Mouse (Mus musculus) cerebellum, adult 2 months (tissue): ENCODE results near the gene Gm17949. TPM values are rescaled to one million over a fixed set of nuclear protein-coding genes. Genes with fewer than 3 reads are reported as not detected.

ENCODE experiments used
- DNase-seq, 2 experiments: peaks; one replicate each; pipeline ENCODE4 v3.0.0; 2021
- H3K27ac ChIP-seq: fragments of 200-500 bp; 2 replicates; pipeline ENCODE4 v1.5.1; 2012; ENCODE audit warnings: low read length, control low read depth, inconsistent platforms; ENCODE audit not compliant: insufficient read depth
- H3K27me3 ChIP-seq: fragments of 200-500 bp; 2 replicates; pipeline ENCODE4 v1.6.1; 2012; ENCODE audit warnings: inconsistent platforms, mild to moderate bottlenecking, low read length, moderate library complexity; ENCODE audit not compliant: control insufficient read depth, insufficient read depth
- H3K4me1 ChIP-seq: fragments of 200-500 bp; 2 replicates; pipeline ENCODE4 v1.6.1; 2011; ENCODE audit warnings: low read length; ENCODE audit not compliant: control insufficient read depth, insufficient read depth
- H3K4me3 ChIP-seq: fragments of 200-500 bp; replicated peaks from 2 replicates; pipeline ENCODE3; 2011; ENCODE audit warnings: mild to moderate bottlenecking, low read depth, low read length, control low read depth; ENCODE audit not compliant: insufficient read depth
- CTCF ChIP-seq: fragments of 200-500 bp; IDR thresholded peaks from 2 replicates; pipeline ENCODE4 v1.5.1; 2011; ENCODE audit warnings: low read depth, mild to moderate bottlenecking, control low read depth, low read length, moderate library complexity, borderline replicate concordance; ENCODE audit not compliant: insufficient read depth
- POLR2A ChIP-seq: fragments of 200-500 bp; IDR thresholded peaks from 2 replicates; pipeline ENCODE4 v1.6.1; 2011; ENCODE audit warnings: low read length, control low read depth, borderline replicate concordance; ENCODE audit not compliant: insufficient read depth
- WGBS: fragments of 180-500 bp; shearing (Covaris S2); methylation state at CpG from one replicate; pipeline ENCODE4 v1.1.7; 2018; 5-methylcytosine and 5-hydroxymethylcytosine counted together
- polyA plus RNA-seq: library from polyadenylated mRNA; depleted of rRNA; stranded (reverse); fragments of >200 nt; gene quantifications from 2 replicates; pipeline ENCODE4 v1.2.3, GENCODE M21; 2012

Gm17949 gene
- polyA plus RNA-seq, 1 experiment = 0.34 TPM

- under 1% methylated on average over 39 of the region's 45 CpGs for WGBS
- peak within 1 kb of the TSS; percentile 84 for H3K27ac ChIP-seq
- DNase-seq = peak; percentile 77
- peaks cover 12% of the 10 kb centered on the region for H3K4me1 ChIP-seq
- H3K27me3 ChIP-seq = no peaks in the 10 kb centered on the region
- TF ChIP-seq POLR2A (no peak), CTCF (no peak)
- peak within 1 kb of the TSS; percentile 93 for H3K4me3 ChIP-seq
Observed at GRCm38 (mm10) chr17:57059486-57059977, 48.3 kb downstream of the Gm17949 start, which contains the start of gene Slc25a23. TSS of gene Slc25a23 (minus strand) at chr17:57059863.

GRCm38 (mm10) chr17:57060231-57060801 is 49.0 kb downstream of the Gm17949 start:
- TF ChIP-seq CTCF (peak; percentile 78), POLR2A (peak; percentile 53; the same call in 1 of the 2 replicates)
- H3K27me3 ChIP-seq = no peaks in the 10 kb centered on the region
- H3K27ac ChIP-seq = peak overlapping the region; percentile 81
- under 1% methylated on average over 44 of the region's 44 CpGs for WGBS
- H3K4me3 ChIP-seq = peak overlapping the region; percentile 93
- peak; percentile 98 to 99 for DNase-seq
- H3K4me1 ChIP-seq = peaks cover 9% of the 10 kb centered on the region

GRCm38 (mm10) chr17:57061069-57061468 is 49.8 kb downstream of the Gm17949 start:
- H3K27ac ChIP-seq = no peak overlapping the region
- WGBS = 46% methylated on average over 10 of the region's 10 CpGs

DNA sequence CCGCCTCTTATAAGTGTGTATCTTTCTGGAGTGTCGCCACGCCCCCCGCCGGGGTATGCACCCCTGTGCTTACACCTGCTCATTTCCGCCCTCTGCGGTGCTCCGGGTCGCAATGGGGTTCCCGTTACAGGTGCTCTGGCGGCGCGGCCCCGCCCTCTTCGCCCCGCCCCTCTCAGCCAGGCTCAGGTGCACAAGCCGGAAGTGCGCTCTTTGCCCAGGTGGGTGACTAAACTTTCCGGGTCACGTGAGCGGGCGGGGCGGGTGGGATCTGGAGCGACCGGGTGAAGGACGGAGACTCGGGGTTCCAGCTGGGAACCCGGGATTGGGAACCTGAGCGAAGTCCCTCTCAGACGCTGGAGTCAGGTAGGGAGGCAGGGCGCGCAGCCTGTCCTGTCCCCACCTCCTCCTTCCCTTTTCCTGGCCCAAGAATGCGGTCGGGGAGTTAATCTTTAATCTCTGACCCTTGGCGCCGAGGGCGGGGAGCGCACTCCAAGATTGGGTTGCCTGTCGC is 50.8 kb downstream of the Gm17949 start:
- peak overlapping the region; percentile 48 for H3K4me3 ChIP-seq
- no peaks in the 10 kb centered on the region for H3K27me3 ChIP-seq
- peak; percentile 53 to 55 for DNase-seq
- H3K4me1 ChIP-seq = peaks cover 9% of the 10 kb centered on the region
- WGBS = under 1% methylated on average over 39 of the region's 39 CpGs
- TF ChIP-seq POLR2A (no peak), CTCF (no peak)
- H3K27ac ChIP-seq = no peak overlapping the region

More at GRCm38 (mm10) chr17:57061069-57061468, 49.8 kb downstream of the Gm17949 start:
- no peaks in the 10 kb centered on the region for H3K27me3 ChIP-seq
- TF ChIP-seq POLR2A = no peak
- TF ChIP-seq CTCF = no peak
- H3K4me1 ChIP-seq = peaks cover 9% of the 10 kb centered on the region
- DNase-seq = peak in 1 of 2 experiments; percentile 45
- H3K4me3 ChIP-seq = peak overlapping the region; percentile 20

GRCm38 (mm10) chr17:57062548-57062947 is 51.3 kb downstream of the Gm17949 start:
- no peaks in the 10 kb centered on the region for H3K27me3 ChIP-seq
- peak overlapping the region; percentile 48 for H3K4me3 ChIP-seq
- no peak overlapping the region for H3K27ac ChIP-seq
- DNase-seq = no peak
- 5% methylated on average over 22 of the region's 22 CpGs for WGBS
- peaks cover 9% of the 10 kb centered on the region for H3K4me1 ChIP-seq
- no peak for TF ChIP-seq CTCF
- TF ChIP-seq POLR2A = no peak

DNA sequence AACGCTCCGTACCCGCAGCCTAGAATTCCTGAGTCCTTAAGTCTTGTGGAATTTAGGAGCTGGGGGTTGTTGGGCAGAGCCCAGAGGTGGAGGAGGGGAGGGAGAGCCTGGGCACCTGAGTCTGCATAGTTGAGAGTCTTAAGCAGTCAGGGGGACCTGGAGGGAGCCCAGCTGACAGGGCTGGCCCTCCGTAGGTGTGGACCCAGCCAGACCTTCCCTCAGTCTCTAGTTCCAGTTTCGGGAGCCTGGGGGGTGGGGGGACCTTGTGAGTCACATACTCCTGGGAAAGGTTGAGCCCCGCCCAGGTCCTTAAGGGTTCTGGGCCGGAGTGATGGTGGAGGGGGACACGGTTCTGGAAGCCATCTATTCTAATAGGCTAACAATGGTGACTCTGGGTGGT is 51.8 kb downstream of the Gm17949 start:
- Histone ChIP-seq H3K4me1 (peaks cover 9% of the 10 kb centered on the region), H3K4me3 (no peak overlapping the region), H3K27me3 (no peaks in the 10 kb centered on the region), H3K27ac (no peak overlapping the region)
- 46% methylated on average over 8 of the region's 8 CpGs for WGBS
- DNase-seq = no peak
- TF ChIP-seq POLR2A = no peak
- TF ChIP-seq CTCF = no peak

- H3K27me3 ChIP-seq = no peaks in the 10 kb centered on the region
- TF ChIP-seq POLR2A = no peak
- TF ChIP-seq CTCF = no peak
- DNase-seq = no peak
- H3K4me3 ChIP-seq = no peak overlapping the region
- H3K4me1 ChIP-seq = peaks cover 3% of the 10 kb centered on the region; the same call in 1 of the 2 replicates
- WGBS = 66% methylated on average over 5 of the region's 5 CpGs
- no peak overlapping the region for H3K27ac ChIP-seq
Observed at GRCm38 (mm10) chr17:57066908-57067307, 55.6 kb downstream of the Gm17949 start.

- no peaks in the 10 kb centered on the region for H3K27me3 ChIP-seq
- H3K4me3 ChIP-seq = no peak overlapping the region
- DNase-seq = no peak
- no peak for TF ChIP-seq CTCF
- no peak for TF ChIP-seq POLR2A
- no peaks in the 10 kb centered on the region; the same call in 1 of the 2 replicates for H3K4me1 ChIP-seq
- no peak overlapping the region for H3K27ac ChIP-seq
- 27% methylated on average over 9 of the region's 9 CpGs for WGBS
Observed at GRCm38 (mm10) chr17:57070272-57070671, 59.0 kb downstream of the Gm17949 start.
